Mouse (Mus musculus) C2C12 (cell line): Measurements from ENCODE around the gene Lrrc7. TPM values are rescaled to one million over a fixed set of nuclear protein-coding genes. Genes with fewer than 3 reads are reported as not detected.

ENCODE experiments used
- H3K27me3 ChIP-seq: one replicate; pipeline ENCODE4 v1.6.1; 2011; ENCODE audit not compliant: control insufficient read depth, insufficient read depth, insufficient read length
- H3K36me3 ChIP-seq: one replicate; pipeline ENCODE4 v1.6.1; 2011; ENCODE audit not compliant: control insufficient read depth, insufficient read depth
- H3K4me3 ChIP-seq: one replicate; pipeline ENCODE4 v1.5.1; 2011; ENCODE audit warnings: mild to moderate bottlenecking, control low read depth; ENCODE audit not compliant: poor library complexity, insufficient read depth, severe bottlenecking
- H3K79me2 ChIP-seq: one replicate; pipeline ENCODE4 v1.6.1; 2011; ENCODE audit not compliant: control insufficient read depth, insufficient read depth
- H3K79me3 ChIP-seq: one replicate; pipeline ENCODE4 v1.6.1; 2011; ENCODE audit warnings: low read depth, control low read depth
- H3ac ChIP-seq: one replicate; pipeline ENCODE3; 2011; ENCODE audit warnings: low read depth; ENCODE audit not compliant: control insufficient read depth, insufficient read length
- CEBPB ChIP-seq: IDR thresholded peaks from one replicate; pipeline ENCODE4 v1.6.1; 2011; ENCODE audit warnings: low read depth, mild to moderate bottlenecking, control low read depth, moderate library complexity
- CTCF ChIP-seq: IDR thresholded peaks from one replicate; pipeline ENCODE4 v1.5.1; 2011; ENCODE audit not compliant: control insufficient read depth, insufficient read depth, insufficient read length
- FOSL1 ChIP-seq: IDR thresholded peaks from one replicate; pipeline ENCODE4 v1.8.0; 2011; ENCODE audit warnings: mild to moderate bottlenecking, low read length; ENCODE audit not compliant: poor library complexity, insufficient read depth, severe bottlenecking
- MAX ChIP-seq: IDR thresholded peaks from one replicate; pipeline ENCODE4 v1.6.1; 2011; ENCODE audit warnings: mild to moderate bottlenecking, control low read depth
- MYOD1 ChIP-seq: IDR thresholded peaks from one replicate; pipeline ENCODE4 v1.6.1; 2011; ENCODE audit warnings: low read depth; ENCODE audit not compliant: control insufficient read depth, insufficient read length
- MYOG ChIP-seq: IDR thresholded peaks from one replicate; pipeline ENCODE4 v1.6.1; 2011; ENCODE audit not compliant: control insufficient read depth, insufficient read length; ENCODE audit errors: extremely low read depth
- USF1 ChIP-seq: IDR thresholded peaks from one replicate; pipeline ENCODE4 v1.6.1; 2011; ENCODE audit warnings: low read depth, mild to moderate bottlenecking, control low read depth, moderate library complexity
- polyA plus RNA-seq: library from polyadenylated mRNA; unstranded; fragments of >200 nt; fragmentation: generic; extraction: Trizol; gene quantifications from one replicate; pipeline ENCODE4 v1.2.1, GENCODE M21; 2012; ENCODE audit warnings: missing spikeins

The Lrrc7 gene
- polyA plus RNA-seq, 1 experiment, result not detected

DNA sequence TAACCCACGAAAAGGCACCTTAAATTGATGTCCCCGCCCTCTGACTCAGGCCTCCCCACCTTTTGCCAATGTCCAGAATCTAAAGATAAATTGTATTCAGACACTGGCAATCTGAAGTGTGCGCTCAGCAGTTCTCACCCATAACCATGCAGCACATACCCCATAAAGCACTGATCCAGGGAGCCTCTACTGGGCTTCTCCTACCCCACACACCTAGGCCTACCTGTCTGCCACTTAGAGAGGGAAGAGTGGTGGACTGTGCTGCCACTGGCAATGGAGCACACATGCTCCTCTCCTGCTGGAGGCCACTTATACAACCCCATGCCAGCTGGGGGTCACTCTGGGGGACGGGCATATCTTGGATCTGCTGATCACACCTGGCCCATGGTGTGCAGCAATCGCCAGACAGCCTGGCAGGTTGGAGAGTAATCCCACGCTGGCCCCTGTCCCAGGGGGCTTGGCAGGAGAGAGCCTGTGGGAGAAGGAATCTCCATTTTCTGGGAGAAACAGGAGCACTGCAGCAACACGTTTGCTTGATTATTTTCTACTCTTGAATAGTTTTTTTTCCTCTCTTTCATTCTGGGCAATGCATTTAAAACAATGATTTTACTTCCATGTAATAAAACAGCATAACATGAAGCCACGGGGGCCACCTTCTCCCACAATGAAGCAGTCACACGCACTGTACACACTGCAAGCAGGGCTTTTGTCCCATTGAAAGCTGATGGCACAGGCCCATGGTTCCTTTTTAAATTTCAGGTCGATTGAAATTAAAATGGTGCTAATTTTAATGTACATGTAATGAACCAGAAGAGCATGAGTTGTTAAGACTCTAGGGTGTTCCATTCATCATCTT lies 386.9 kb downstream of the Lrrc7 start:
- H3K27me3 ChIP-seq, result no peaks in the 10 kb centered on the region
- H3K79me3 ChIP-seq, result no peaks in the 10 kb centered on the region
- H3K36me3 ChIP-seq, result no peaks in the 10 kb centered on the region
- no peaks in the 10 kb centered on the region for H3K79me2 ChIP-seq
- H3K4me3 ChIP-seq, result no peak overlapping the region
- no peak for TF ChIP-seq FOSL1
- TF ChIP-seq MYOD1, result no peak
- no peak for TF ChIP-seq USF1
- TF ChIP-seq CTCF, result no peak
- no peak for TF ChIP-seq CEBPB
- TF ChIP-seq MAX, result no peak
- TF ChIP-seq MYOG, result no peak
- no peak overlapping the region for H3ac ChIP-seq

DNA sequence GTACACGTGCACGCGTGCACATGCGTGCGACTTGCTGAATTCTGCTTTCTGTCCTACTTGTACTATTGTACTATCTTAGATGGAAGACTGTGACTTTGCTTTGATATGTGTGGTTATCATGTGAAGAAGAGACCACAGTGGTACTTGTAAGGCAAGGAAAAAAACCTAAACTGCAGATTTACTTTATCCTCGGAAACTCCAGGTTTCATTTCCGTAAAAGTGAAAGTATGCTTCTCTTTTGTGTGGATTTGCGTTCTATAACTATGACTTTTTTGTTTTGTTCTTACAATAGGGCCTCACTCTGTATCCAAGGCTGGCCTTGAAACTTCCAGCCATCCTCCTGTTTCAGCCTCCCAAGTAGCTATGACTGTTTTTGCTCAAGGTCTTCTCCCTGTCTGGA lies 392.8 kb downstream of the Lrrc7 start:
- Histone ChIP-seq H3K79me2 (no peaks in the 10 kb centered on the region), H3K36me3 (no peaks in the 10 kb centered on the region), H3K79me3 (no peaks in the 10 kb centered on the region), H3K4me3 (no peak overlapping the region), H3K27me3 (no peaks in the 10 kb centered on the region), H3ac (no peak overlapping the region)
- TF ChIP-seq CEBPB, result no peak
- TF ChIP-seq FOSL1, result no peak
- no peak for TF ChIP-seq MAX
- no peak for TF ChIP-seq MYOG
- no peak for TF ChIP-seq USF1
- no peak for TF ChIP-seq MYOD1
- no peak for TF ChIP-seq CTCF

DNA sequence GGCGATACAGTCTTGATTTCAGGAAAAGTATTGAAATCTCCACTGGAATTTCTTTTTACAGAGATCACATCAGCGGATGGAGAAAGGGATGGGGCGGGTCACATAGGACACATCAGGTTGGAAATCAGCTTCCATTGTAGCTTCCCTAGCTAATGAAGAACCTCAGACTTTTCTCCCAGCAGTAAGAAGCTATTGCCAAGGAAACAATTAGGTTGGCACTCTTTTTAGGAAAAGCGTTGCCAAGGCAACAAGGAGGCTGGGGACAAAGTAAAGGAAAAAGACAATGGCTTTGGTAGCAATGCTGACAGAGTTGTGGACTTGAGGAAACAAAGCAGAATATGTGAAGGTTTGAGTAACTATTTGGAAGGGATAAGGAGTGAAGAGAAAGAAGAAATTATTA lies 393.6 kb downstream of the Lrrc7 start:
- H3K79me3 ChIP-seq, result no peaks in the 10 kb centered on the region
- H3K27me3 ChIP-seq, result no peaks in the 10 kb centered on the region
- H3K4me3 ChIP-seq, result no peak overlapping the region
- no peaks in the 10 kb centered on the region for H3K36me3 ChIP-seq
- no peaks in the 10 kb centered on the region for H3K79me2 ChIP-seq
- TF ChIP-seq CEBPB (no peak), USF1 (no peak), MYOD1 (no peak), MYOG (no peak), MAX (no peak), FOSL1 (no peak), CTCF (no peak)
- H3ac ChIP-seq, result no peak overlapping the region

DNA sequence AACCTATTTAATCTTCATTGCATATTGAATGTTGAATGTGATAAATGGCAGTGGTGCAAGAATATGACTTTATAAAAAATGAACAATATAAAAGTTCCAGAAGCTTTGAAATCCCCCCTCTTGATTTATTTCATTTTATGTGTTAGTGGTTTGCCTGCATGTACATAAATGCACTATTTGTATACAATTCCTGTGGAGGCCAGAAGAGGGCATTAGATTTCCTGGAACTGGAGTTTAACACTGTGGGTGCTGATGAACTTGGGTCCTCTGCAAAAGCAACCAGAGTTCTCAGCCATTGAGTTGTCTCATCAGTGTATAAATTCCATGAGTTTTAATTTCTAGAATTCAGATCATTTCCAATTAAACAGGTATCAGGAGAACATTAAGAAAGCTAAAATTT lies 397.0 kb downstream of the Lrrc7 start:
- no peaks in the 10 kb centered on the region for H3K79me2 ChIP-seq
- H3K36me3 ChIP-seq, result no peaks in the 10 kb centered on the region
- no peaks in the 10 kb centered on the region for H3K27me3 ChIP-seq
- no peak for TF ChIP-seq MYOD1
- no peak for TF ChIP-seq MYOG
- no peak for TF ChIP-seq USF1
- no peak for TF ChIP-seq FOSL1
- TF ChIP-seq CEBPB, result no peak
- TF ChIP-seq MAX, result no peak
- TF ChIP-seq CTCF, result no peak
- no peak overlapping the region for H3K4me3 ChIP-seq
- H3K79me3 ChIP-seq, result no peaks in the 10 kb centered on the region
- no peak overlapping the region for H3ac ChIP-seq

DNA sequence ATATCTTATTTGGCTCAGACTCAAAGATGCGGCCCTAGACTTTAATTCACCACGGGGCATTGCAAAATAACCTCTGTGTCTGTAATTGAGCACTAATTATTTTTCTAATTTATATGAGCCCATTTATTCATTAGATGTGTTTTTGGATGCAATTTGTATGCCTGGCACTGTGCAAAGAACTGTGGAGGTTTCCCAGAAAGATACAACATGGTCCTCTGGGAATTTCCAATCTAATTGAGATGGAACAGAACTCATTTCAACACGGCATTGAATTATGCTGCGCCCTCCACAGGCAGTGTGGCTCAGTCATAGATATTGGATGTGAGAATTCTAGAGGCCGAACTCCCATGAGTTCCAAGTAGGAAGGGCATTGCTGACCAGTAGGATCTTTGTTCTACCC lies 397.6 kb downstream of the Lrrc7 start:
- Histone ChIP-seq H3K79me3 (no peaks in the 10 kb centered on the region), H3ac (no peak overlapping the region), H3K79me2 (no peaks in the 10 kb centered on the region), H3K27me3 (no peaks in the 10 kb centered on the region), H3K4me3 (no peak overlapping the region), H3K36me3 (no peaks in the 10 kb centered on the region)
- TF ChIP-seq CTCF (no peak), CEBPB (no peak), USF1 (no peak), MYOD1 (no peak), FOSL1 (no peak), MYOG (no peak), MAX (no peak)

DNA sequence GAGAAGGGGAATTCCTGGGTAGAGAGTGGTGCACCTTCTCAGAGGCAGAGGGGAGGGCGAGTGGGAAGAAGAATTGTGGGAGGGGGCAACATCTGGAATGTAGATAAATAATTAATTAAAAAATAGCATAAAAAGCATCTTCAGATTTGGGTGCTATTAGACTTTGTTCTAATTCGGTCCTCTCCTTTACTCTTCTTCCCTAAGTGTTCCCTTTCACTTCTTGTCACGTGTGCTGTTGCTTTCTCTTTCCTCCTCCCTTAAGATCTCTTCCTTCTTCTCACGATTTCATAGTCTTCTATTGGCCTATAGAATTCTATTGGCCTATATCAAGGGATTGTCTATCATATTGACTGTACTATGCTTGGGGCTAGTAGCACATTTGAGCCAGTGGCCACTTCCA lies 398.9 kb downstream of the Lrrc7 start:
- no peak overlapping the region for H3ac ChIP-seq
- no peaks in the 10 kb centered on the region for H3K79me2 ChIP-seq
- no peak overlapping the region for H3K4me3 ChIP-seq
- H3K36me3 ChIP-seq, result no peaks in the 10 kb centered on the region
- TF ChIP-seq MYOG (no peak), CEBPB (no peak), CTCF (no peak), MYOD1 (no peak), FOSL1 (no peak), MAX (no peak)
- no peaks in the 10 kb centered on the region for H3K27me3 ChIP-seq
- no peaks in the 10 kb centered on the region for H3K79me3 ChIP-seq
